Mouse (Mus musculus) T-cell, adult 2 months (primary cell): ENCODE results near the gene Polr1c.
A peak's percentile ranks its signal among the peaks of the same experiment; 100 is the strongest.

ENCODE experiments used
- DNase-seq: peaks from one replicate; pipeline ENCODE4 v3.0.0; 2022; ENCODE audit warnings: low spot score

Polr1c gene

DNA sequence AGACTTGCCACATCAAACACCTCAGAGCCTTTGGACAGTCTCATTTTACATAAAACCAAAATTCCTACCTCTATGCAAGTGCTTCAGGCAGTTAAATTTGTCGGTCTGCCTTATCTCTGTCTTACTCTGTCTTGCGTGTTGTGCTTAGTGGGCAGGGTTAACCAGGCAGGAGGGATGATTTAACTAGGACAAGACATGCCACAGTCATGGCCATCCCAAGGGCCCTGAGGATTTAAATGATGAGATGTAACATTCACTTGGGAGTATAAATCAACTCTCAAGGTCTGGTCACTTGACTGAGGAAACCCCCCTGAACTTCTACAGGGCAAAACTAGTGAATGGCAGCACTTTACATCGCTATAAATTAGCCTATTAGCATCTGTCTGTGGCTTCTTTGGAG is 26.3 kb downstream of the Polr1c start:
- no peak for DNase-seq

DNA sequence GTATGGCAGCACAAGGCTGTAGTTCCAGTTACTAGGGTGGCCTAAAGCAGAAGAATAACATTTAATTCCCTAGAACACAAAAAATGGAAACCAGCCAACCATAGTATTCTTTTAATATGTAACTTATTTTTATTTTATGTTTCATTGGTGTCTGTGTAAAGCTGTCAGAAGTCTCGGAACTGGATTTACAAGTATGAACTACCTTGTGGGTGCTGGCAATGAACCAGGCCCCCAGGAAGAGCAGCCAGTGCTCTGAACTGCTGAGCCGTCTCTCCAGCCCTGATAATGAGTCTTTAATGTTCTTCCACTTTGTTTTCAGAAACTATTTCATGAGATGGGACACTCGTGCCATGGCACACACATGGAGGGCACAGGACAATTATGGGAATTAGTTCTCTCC is 37.3 kb downstream of the Polr1c start:
- no peak for DNase-seq

DNA sequence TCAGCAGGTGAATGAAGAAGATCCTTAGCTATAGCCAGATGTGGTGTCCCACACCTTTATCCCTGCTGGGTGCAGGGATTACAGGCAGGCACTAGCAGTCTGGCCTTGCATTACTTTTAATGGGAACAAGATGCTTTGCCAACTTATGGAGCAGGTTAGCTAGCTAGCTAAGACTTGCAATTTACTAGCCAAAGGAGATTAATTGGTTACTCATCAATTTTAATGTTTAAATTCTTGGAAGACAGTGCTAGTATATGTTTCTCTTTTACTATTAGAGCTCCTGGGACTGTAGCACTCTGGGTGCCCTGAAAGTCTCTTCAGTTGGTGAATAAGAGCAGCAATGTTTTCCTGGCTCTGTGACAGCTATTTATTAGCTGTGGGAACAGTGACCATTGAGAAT is 41.2 kb downstream of the Polr1c start:
- DNase-seq, result no peak

DNA sequence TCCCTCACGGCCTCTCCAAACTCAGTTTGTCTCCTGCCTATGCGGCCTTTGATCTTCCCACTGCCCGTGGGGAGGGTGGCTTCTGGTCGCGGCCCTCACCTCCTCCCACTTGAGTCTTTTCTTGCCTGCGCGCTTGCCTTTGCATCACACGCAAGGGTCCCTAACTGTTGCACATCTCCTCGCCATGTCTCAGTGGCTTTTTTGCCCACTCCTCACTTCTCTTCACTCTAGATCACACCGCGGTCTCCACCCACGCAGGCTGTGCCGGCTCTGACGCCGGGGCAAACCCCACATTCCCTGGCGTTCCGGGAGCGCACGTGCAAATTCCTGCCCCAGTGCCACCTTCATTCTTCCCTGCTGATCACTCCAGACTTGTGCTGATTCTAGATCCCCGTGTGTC is 44.8 kb downstream of the Polr1c start:
- no peak for DNase-seq

DNA sequence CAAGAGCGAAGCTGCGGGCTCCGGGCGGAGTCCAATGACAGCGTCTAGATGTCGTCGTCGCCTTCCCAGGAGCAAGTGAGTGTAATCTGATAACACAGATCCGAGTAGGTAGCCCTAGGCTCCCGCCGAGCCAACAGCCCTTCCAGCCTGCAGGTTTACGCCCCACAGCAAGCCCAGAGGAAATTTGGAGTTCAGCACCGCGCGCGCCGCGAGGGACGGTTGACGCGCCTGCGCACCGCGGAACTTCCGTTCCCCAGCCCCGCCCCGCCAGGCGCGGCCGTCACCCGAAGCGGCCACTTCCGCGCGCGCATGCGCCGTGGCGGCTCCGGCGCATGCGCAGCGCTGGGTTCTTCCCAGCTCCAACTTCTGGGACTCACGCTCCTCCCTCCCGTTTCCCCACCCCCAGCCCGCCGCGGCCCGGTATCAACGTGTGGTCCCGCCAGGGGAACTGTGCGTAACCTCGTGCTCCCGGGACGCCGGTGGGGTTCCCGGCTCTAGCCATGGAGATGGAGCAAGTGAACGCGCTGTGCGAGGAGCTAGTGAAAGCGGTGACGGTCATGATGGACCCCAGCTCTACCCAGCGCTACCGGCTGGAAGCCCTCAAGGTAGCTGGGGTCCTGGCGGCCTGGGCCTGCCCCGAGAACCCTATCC is 45.3 kb downstream of the Polr1c start, which contains the start of the genes Polh and Xpo5:
Polh (minus strand) TSS at position 225 of the 651 bp plus-strand sequence.
Xpo5 (plus strand) TSS at position 362 of the 651 bp plus-strand sequence.
- DNase-seq, result peak; percentile 95

DNA sequence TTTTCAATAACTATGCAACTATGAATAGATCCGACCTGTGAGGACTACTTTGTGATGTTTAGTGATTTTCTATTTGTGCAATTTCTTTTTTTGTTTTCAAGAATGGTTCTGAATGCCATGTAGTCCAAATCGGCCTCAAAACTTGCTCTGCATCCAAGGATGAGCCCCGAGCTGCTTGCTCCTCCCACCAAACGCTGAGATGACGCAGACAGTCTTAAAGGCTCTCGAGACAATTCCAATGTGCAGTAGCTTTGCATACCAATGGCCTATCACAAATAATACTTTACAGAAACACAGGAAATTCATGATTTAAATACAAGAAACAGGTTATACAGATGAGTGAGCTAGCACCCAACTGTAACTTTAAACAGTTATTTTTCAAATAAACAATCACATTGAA is 46.7 kb downstream of the Polr1c start:
- DNase-seq, result no peak
